Mouse (Mus musculus): ENCODE data around the gene Med13.

Med13 gene

GRCm38 (mm10) chr11:86356854-86357788 lies at the start of gene Med13:
Gene Med13, minus strand, starts transcription at chr11:86357602.
- DNase-seq (ENCODE audit: low spot score) = peak; percentile 34

- DNase-seq (ENCODE audit: low spot score) = no peak
Measured at GRCm38 (mm10) chr11:86404590-86404989, 47.2 kb upstream of the Med13 start.

- no peak for DNase-seq (ENCODE audit: low spot score)
Measured at GRCm38 (mm10) chr11:86403845-86404244, 46.4 kb upstream of the Med13 start.

GRCm38 (mm10) chr11:86399241-86400107 lies 42.1 kb upstream of the Med13 start:
- no peak for DNase-seq (ENCODE audit: low spot score)

GRCm38 (mm10) chr11:86396950-86397594 lies 39.7 kb upstream of the Med13 start:
- DNase-seq (ENCODE audit: low spot score) = no peak

- DNase-seq (ENCODE audit: low spot score) = no peak
Measured at GRCm38 (mm10) chr11:86396518-86396917, 39.1 kb upstream of the Med13 start.

- peak; percentile 56 for DNase-seq (ENCODE audit: low spot score)
Measured at GRCm38 (mm10) chr11:86395513-86396125, 38.2 kb upstream of the Med13 start.

- DNase-seq (ENCODE audit: low spot score) = peak; percentile 30
Measured at GRCm38 (mm10) chr11:86395100-86395499, 37.7 kb upstream of the Med13 start.

GRCm38 (mm10) chr11:86391687-86392086 lies 34.3 kb upstream of the Med13 start:
- no peak for DNase-seq (ENCODE audit: low spot score)

- DNase-seq (ENCODE audit: low spot score) = no peak
Measured at GRCm38 (mm10) chr11:86390308-86390707, 32.9 kb upstream of the Med13 start.

- no peak for DNase-seq (ENCODE audit: low spot score)
Measured at GRCm38 (mm10) chr11:86389506-86389905, 32.1 kb upstream of the Med13 start.

GRCm38 (mm10) chr11:86388821-86389480 lies 31.5 kb upstream of the Med13 start:
- DNase-seq (ENCODE audit: low spot score) = no peak

- DNase-seq (ENCODE audit: low spot score) = no peak
Measured at GRCm38 (mm10) chr11:86387121-86387893, 29.9 kb upstream of the Med13 start.

GRCm38 (mm10) chr11:86386576-86386975 lies 29.2 kb upstream of the Med13 start:
- no peak for DNase-seq (ENCODE audit: low spot score)

GRCm38 (mm10) chr11:86385710-86386282 lies 28.4 kb upstream of the Med13 start:
- no peak for DNase-seq (ENCODE audit: low spot score)

GRCm38 (mm10) chr11:86384141-86384540 lies 26.7 kb upstream of the Med13 start:
- DNase-seq (ENCODE audit: low spot score) = no peak

- DNase-seq (ENCODE audit: low spot score) = peak; percentile 29
Measured at GRCm38 (mm10) chr11:86382520-86383157, 25.2 kb upstream of the Med13 start.

- DNase-seq (ENCODE audit: low spot score) = no peak
Measured at GRCm38 (mm10) chr11:86381478-86382091, 24.2 kb upstream of the Med13 start.
